Mouse (Mus musculus) spleen, postnatal 10 days (tissue): ENCODE data around the gene Dmrt3.

Source experiments
- DNase-seq, 2 experiments: peaks; one replicate each; pipeline ENCODE4 v3.0.0; 2021 to 2022; ENCODE audit warnings: low spot score in 2 of 2

Dmrt3 gene

DNA sequence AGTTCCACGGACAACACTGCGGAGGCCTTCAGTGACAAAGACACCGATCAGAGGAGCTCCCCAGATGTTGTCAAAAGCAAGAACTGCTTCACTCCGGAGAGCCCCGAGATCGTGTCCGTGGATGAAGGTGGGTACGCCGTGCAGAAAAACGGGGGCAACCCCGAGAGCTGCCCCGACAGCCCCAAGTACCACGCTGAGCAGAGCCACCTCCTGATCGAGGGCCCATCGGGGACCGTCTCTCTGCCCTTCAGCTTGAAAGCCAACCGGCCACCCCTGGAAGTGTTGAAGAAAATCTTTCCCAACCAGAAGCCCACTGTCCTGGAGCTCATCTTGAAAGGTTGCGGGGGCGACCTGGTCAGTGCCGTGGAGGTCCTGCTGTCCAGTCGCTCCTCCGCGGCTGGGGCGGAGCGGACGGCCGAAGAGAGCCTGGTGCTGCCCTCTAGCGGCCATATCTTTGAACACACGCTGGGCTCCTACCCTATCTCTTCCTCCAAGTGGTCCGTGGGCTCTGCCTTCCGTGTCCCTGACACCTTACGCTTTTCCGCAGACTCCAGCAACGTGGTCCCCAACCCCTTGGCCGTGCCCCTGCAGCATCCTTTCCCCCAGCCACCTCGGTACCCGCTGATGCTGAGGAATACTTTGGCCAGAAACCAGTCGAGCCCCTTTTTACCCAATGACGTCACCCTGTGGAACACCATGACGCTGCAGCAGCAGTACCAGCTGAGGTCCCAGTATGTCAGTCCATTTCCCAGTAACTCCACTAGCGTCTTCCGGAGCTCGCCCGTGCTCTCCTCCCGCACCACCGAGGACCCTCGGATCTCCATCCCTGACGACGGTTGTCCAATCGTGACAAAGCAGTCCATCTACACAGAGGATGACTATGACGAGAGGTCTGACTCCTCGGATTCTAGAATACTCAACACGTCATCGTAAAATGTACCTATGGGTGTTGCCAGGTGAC is 12.5 kb downstream of the Dmrt3 start:
- DNase-seq = peak; percentile 40 to 74

DNA sequence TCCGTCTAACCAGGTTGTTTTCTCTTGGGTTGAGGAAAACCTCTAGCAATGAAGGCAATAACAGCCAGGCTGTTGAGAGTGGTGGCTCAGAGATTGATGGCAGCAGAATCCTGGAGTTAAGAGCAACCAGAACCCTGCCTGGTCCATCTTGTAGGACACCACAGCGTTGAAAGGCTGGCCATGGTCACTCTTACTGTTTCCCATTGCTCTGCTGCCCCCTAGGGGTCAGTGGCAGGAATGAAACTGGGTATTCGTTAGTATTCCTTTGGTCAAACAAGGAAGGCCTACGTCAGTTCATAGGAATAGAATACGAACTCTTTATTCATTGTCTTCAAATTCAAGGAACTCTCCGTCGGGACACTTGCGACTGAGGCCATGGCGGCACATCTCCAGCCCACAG is 18.4 kb downstream of the Dmrt3 start:
- DNase-seq = peak in 1 of 2 experiments; percentile 64

DNA sequence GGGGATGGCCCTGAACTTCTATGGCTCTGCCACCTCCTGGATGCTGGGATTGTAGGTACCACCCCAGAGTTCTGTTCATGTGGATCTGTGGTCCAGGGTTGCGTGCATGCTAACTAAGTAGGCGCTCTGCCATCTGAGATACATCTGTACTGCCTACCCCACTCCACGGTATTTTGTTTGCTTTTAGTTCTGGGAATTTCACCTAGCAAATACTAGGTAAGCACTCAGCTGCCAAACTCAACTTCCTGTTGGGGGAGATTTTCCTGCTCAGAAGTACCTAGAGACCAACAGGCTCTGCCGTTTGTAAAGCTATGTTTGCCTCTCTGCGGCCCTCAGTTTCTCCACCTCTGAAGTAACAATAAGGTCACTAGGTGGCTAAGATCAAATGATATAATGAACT is 25.0 kb downstream of the Dmrt3 start:
- no peak for DNase-seq

DNA sequence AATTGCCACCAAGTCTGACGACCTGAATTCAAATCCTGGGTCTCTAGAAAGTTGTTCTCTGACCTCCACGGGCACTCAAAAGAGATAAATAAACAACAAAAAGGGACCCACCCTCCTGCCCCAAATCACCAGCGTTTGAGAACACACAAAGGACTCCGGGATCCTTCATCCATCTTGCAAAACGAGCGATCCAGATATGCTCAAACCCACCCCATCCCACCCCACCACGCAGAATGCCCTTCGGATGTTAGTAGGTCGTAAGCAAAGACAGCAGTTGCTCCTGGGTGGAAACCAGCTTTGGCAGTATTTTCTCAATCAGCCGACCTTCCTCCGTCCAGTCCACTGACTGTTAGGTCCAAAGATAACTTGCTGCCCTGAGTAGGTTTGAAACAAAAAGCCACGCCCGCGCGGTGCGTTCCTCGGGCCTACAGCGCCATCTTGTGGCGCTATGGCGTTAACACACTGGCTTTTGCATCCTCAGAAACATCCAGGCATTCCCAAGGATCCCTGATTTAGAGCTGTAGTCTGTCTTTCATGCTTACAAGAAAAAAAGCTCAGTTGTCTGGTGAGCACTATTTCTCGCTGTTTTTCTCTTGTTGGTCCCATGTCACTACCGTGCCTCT is 25.6 kb downstream of the Dmrt3 start:
- DNase-seq = peak in 1 of 2 experiments; percentile 50

DNA sequence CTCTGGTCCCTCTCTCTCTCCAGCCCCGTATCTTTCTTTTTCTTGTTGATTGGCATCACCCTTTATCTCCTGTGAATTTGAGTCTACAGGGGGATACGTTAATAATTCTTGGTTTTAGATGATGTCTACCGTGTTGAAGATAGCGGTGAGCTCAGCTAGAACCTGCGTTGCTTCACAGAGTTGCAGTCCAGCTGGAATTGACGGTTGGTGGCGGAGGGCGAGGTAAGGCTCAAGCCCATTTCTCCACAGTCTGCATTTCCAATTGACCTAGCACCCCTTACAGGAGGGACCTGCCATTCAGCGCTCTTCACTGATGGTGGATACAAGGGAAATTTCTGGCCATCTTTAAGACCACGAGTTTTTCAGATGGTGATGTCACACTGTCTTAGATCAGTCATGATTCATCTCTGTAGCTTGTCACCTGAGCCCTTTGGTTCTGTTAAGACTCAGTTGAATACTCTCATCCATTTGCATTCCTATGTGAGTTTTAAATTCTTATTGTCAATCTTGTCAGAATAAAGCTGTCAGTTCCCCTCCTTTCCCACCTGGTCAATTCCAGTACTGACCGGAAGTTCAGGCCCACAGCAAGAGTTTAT is 28.8 kb downstream of the Dmrt3 start:
- no peak for DNase-seq

DNA sequence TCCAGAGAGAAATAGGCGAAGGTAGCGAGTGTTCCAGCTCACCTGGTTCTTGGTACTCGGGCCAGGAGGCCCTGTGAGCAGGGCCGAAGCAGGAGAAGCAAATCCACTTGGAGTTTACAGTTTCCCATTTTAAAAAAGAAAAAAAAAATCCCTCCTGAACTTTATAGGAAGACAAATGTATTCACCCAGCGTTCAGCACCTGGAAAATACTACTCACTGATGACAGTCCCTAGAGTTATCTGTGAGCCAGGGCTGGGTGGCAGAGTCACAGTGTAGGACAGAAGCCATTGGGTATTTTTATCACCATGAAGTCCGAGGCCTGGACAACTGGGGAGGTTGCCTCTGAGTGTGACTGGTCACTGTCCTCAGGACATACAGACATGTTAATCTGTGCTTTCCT is 31.7 kb downstream of the Dmrt3 start:
- no peak for DNase-seq

DNA sequence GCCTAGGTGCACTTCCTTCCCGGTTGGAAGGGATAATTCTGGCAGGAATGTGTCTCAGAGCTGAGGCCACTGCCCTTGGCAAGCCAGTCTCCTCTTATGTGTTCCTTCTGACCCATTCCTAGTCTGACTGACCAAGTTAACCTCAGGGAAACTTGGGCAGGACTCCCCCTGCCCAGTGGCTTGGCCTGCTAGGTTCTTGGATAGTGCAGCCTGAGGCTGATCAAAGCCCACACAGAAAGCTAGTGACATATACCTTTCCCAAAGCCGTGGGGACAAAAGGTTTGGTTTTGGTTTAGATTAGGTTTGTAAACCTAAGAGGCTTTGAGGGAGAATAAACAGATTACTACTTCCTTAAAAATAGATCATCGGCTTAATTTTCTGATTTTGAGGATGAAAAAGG is 37.0 kb downstream of the Dmrt3 start:
- DNase-seq = no peak

DNA sequence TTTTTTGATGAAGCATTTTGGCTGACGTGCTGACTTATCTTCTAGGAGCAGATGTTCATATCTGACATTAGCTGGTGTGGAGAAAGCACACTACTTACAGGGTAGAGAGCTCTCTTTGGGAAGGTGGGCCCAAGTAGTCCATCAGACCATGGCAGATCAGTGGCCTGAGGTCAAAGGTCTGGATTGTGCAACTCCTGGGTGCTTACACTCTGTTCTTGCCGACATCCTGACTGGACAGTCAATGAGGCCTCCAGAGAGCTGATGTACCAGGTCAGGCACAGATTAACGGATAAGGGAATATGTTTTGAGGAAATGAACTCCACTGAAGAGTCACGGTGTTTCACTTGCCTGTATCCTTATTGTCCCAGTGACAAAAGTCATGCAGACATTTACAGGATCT is 38.6 kb downstream of the Dmrt3 start:
- no peak for DNase-seq

DNA sequence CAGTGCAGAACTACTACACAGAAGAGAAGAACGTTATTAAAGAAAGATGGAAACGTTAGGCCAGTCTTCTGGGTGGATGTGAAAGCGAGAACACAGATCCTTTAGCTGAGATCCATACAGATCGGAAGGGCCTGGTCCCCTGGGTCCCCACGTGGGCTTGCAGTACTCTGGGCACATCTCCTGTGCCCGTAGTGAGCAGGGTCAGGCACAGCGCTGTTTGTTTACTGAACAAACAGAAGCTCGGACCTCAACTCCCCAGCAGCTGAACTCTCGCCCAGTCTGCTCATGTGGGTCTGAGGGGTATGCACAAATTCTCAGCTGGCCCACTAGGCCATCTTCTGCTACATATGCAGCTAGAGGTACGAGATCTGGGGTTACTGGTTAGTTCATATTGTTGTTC is 40.4 kb downstream of the Dmrt3 start:
- no peak for DNase-seq

DNA sequence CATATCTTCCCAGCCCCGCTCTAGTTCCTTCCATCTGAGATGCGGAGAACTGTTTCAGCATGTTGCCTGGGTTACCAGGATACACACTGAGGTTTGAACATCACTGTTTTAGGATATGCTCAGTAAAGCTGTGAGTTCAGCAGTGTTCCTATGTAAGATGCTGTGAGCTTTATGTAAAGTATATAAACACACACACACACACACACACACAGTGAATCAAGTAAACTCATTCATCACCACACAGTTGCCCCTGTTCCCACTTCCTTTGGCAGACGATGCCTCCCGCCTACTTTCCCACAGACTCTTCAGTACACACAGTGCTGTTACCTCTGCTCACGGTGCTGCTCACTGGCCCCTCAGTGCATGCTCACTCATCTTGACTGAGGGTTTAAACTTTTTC is 42.5 kb downstream of the Dmrt3 start:
- DNase-seq = no peak

DNA sequence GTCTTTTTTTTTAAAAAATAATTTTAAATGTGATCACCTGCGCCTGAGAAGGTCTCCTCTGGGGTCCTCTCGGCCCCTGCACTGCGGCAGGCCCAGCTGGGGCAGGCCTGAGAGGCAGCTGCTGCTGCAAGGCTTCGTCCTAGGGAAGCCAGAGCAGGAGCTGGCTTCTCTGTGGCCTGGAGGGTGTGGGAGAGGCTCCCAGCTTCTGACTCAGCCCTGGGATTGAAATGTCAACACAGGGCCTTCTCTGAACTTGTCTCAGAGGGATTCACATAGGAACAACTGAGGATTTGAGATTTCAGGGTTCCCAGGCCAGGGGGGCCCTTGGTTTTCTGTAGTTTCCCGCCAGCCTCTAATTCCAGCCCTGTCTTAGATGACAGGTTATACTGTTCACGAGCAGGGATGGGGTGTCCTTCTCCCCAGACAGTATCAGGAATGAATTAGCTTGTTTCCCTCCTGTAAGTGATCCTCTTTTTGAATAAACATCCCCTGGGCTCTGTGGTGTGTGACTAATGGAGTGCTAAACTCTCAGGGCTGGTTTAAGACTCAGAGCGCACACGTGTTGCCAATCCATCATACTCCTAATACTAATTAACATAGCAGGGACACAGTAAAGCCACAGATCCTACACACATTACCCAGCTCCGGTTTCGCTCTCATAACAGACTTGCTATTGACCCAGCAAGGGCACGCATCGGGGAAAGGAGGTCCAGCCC is 44.1 kb downstream of the Dmrt3 start:
- DNase-seq = no peak

DNA sequence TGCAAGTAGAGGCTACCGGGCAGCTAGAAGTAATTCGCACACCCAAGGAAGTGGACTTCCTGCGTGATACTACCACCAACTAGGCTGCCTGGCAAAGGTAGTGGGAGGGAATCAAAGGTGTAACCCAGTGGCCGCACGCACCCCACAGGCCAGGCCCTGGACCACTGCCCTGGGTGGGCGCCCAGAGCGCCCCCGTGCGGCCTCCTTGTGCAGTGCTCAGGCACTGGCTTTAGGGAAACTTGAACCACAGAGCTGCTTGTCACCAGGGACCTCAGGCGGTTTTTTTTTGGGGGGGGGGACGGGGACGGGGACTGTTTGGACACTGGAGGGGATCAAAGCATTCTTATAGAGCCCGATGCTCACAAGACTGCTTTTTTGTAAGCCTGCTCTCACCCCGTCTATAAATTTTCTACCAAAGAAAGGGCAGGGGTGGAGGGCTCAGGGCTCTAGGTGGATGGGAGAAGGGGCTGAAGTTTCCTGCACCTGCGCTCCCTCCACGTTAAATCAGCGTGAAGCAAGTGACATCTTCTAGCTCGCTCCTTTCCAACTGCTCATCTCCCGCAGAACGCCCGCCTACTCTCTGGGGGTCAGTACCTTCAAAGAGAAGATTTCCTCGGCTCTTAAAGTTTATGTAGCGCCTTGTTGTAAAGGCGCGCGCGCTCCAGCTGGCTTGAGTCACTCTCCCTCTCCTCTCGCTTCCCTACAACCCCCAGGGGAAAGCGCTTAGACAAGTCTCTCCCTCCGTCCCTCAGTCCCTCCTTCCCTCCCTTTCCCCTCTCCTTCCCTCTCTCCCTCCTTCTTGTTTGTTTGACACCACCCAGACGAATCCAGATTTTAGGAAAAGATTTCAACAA is 55.6 kb downstream of the Dmrt3 start:
- no peak for DNase-seq

DNA sequence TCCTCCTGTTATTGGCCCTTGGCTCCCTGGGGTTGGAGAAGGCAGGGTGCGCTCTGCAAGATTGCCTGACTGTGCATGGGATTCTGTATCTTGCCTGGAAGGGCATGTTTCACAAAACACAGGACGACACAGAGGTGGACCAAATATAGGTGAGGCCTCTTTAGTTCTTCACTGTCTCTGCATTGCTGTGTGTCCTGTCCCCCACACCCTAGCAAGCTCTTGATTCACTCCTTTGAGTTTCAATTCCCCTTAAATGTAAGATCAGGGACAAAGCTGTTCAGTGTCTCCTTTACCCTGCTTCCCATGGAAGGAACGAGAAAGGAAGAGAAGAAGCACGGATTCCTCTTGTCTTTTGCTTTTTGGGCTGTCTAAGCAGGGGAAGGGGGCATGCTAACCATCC is 57.7 kb downstream of the Dmrt3 start:
- no peak for DNase-seq

DNA sequence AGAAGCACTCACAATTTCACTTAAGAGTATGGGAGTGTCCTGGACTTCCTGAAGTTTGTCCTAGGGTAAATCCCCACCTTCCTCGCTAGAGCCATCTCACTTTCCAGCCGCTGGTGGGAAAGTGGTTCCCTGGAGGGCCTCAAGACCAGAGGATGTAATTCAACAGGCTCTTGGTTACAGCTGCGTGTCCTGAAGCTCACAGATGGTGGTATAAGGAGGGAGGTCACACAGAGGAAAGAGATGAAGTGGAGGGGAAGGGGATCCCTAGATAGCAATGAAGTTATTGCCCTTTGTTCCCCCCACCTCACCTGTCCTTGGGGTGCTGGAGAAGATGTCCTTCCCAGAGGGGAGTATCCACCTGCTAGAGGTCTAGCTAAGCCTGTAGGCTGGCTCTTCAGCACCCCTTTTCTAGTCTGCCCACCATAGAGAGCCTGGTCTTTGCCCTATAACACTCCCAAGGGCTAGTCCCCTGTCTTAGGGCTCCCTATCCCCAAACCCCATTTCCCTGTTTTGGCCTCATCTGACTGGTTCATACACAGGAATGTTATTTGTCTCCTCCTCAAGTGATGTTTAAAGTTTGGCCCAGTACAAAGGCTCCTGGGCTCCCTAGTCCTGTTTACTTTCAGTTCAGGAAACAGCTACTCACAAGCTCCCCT is 59.6 kb downstream of the Dmrt3 start:
- no peak for DNase-seq

DNA sequence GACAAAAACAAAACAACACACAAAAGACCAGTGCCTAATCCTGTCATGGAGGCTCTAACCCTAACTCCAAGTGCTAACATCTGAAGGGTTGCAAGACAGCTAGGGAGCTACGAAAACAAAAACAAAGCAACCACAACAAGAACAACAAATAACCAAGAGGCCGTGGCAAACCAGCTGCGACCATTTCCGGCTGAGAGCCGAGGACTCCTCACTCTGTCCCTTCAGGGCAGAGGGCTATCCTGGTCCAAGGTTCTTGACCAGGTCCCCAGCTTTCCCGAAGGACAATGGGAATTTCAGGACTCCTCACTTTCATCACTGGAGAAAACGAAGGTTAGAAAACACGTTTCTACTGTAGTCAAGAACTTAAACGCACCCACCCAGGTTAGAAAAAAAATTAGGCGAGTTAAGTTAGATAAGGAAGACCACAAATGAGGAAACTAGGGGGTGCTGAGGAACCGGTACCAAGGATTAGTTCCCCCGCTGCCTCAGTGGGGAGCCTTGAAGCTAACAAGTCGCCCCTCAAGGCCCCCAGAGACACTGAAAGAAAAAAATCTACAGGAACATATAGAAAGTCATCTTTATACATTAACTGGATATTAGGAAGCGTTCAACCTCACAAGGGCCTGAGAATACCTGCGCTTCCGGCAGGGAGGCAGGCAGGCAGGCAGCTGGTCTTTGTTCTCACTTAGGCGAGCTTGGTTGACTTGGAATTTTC is 60.6 kb downstream of the Dmrt3 start:
- DNase-seq = no peak

DNA sequence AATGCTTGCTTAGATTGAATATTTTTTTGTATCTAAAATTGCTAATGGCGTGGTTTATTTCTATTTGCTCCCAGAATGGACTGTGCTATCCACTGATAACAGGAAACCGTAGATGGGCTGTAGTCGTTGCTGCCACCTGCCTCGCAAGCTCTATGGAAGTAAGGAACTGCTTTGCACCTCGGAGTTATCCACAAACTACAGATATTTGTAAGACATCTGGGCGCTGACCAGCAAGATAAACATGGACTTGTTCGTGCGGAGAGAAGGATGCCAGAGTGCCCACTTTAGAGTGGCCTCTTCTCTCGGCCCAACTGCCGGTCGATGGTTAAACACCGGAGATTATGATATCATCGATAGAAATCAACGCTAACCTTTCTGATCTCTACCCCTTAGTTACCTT is 61.6 kb downstream of the Dmrt3 start:
- no peak for DNase-seq

DNA sequence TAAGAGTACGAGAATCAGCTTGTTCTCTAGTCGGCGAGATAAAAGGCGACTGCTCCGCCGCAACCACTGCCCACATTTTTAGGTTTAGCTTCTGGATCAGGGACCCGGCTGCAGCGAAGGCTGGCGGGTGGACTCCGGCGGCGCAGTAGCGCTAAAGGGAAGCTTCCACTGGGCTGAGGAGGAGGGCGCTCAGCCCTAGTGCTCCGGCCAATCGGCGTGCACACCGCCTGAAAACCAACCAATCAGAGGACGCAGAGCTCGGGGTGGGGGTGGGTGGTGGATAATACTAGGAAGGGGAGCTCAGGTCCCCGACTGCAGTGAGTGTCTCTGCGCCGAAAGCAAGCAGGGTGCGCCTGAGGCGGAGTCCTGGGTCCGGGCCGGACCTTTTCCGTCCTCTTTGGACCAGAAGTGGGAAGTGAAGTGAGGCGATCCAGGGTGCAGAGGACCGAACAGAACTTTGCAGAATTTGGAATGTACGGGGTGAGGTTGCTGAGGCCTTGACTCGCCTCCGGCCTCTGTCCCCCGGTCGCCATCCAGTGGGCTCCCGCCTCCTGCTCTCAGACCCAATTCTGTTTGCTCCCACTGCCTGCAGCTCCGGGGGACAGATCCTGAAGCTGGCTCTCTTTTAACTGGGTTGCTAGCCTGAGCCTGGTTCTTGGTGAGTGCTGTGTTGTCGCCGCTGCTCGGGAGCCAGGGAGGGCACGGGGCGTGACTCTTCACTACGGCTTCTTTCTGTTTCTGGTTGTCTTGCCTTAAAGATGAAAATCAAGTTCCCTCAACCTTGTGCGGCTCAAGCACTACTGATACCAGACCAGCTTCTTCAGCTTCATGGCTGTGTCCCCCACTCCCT is 62.2 kb downstream of the Dmrt3 start, which contains the start of gene Dmrt2:
TSS of gene Dmrt2 (plus strand) at position 311 of the 850 bp plus-strand sequence.
- peak in 1 of 2 experiments; percentile 43 for DNase-seq
